Mouse (Mus musculus): ENCODE results near the gene Nufip1. TPM values are rescaled to one million over a fixed set of nuclear protein-coding genes. Genes with fewer than 3 reads are reported as not detected.

Nufip1 gene
- 7.5 and 8.6 TPM in 2 replicates for polyA plus RNA-seq (2015; fragmentation: Nextera tagmentation; extraction: Ambion mirVana)

GRCm38 (mm10) chr14:76110396-76111221 is at the start of gene Nufip1, which contains the start of gene Gpalpp1:
TSS of gene Nufip1 (plus strand) at chr14:76110891.
TSS of gene Gpalpp1 (minus strand) at chr14:76110760.
- Histone ChIP-seq H3K4me2 (replicated peaks; ENCODE audit: low read depth) (peak within 1 kb of the TSS; percentile 86), H3K4me1 (replicated peaks; ENCODE audit: control insufficient read depth, insufficient read depth, low read length) (no peaks in the 10 kb centered on the region), H3K36me3 (ENCODE audit: control insufficient read depth, insufficient read depth) (peaks cover 21% of the 10 kb centered on the region), H3K9me3 (ENCODE audit: control insufficient read depth) (no peaks in the 10 kb centered on the region), H3K4me3 (ENCODE audit: low read depth, low read length) (peak within 1 kb of the TSS; percentile 95), H3K27me3 (replicated peaks; ENCODE audit: control insufficient read depth, insufficient read depth, low read length) (no peaks in the 10 kb centered on the region), H3K27ac (ENCODE audit: low read depth, low read length) (peak within 1 kb of the TSS; percentile 90), H3K9ac (ENCODE audit: low read depth, low read length) (peak within 1 kb of the TSS; percentile 92)
- WGBS, result under 1% methylated on average over 69 of the region's 69 CpGs
- peak; percentile 99 for ATAC-seq
- peak; percentile 26; the same call in 1 of the 2 replicates for TF ChIP-seq CTCF (IDR thresholded peaks at IDR 0.05; ENCODE audit: low read depth)

GRCm38 (mm10) chr14:76067237-76067636 is 43.5 kb upstream of the Nufip1 start:
- no peak overlapping the region for H3K4me3 ChIP-seq (ENCODE audit: low read depth, low read length)
- no peaks in the 10 kb centered on the region for H3K27me3 ChIP-seq (replicated peaks; ENCODE audit: control insufficient read depth, insufficient read depth, low read length)
- H3K4me1 ChIP-seq (replicated peaks; ENCODE audit: control insufficient read depth, insufficient read depth, low read length), result no peaks in the 10 kb centered on the region
- TF ChIP-seq CTCF (IDR thresholded peaks at IDR 0.05; ENCODE audit: low read depth), result no peak
- H3K9ac ChIP-seq (ENCODE audit: low read depth, low read length), result no peak overlapping the region
- no peaks in the 10 kb centered on the region for H3K36me3 ChIP-seq (ENCODE audit: control insufficient read depth, insufficient read depth)
- H3K9me3 ChIP-seq (ENCODE audit: control insufficient read depth), result no peaks in the 10 kb centered on the region
- no peak for ATAC-seq
- no peak overlapping the region for H3K4me2 ChIP-seq (replicated peaks; ENCODE audit: low read depth)
- 74% methylated on average over 1 of the region's 1 CpGs for WGBS
- no peak overlapping the region for H3K27ac ChIP-seq (ENCODE audit: low read depth, low read length)

GRCm38 (mm10) chr14:76068296-76068695 is 42.4 kb upstream of the Nufip1 start:
- H3K4me1 ChIP-seq (replicated peaks; ENCODE audit: control insufficient read depth, insufficient read depth, low read length), result no peaks in the 10 kb centered on the region
- ATAC-seq, result no peak
- no peak for TF ChIP-seq CTCF (IDR thresholded peaks at IDR 0.05; ENCODE audit: low read depth)
- H3K4me3 ChIP-seq (ENCODE audit: low read depth, low read length), result no peak overlapping the region
- no peaks in the 10 kb centered on the region for H3K9me3 ChIP-seq (ENCODE audit: control insufficient read depth)
- H3K27ac ChIP-seq (ENCODE audit: low read depth, low read length), result no peak overlapping the region
- no peaks in the 10 kb centered on the region for H3K36me3 ChIP-seq (ENCODE audit: control insufficient read depth, insufficient read depth)
- H3K9ac ChIP-seq (ENCODE audit: low read depth, low read length), result no peak overlapping the region
- no peaks in the 10 kb centered on the region for H3K27me3 ChIP-seq (replicated peaks; ENCODE audit: control insufficient read depth, insufficient read depth, low read length)
- no peak overlapping the region for H3K4me2 ChIP-seq (replicated peaks; ENCODE audit: low read depth)
- whole genome bisulfite sequencing, result 31% methylated on average over 4 of the region's 4 CpGs

- 81% methylated on average over 4 of the region's 4 CpGs for WGBS
- no peak overlapping the region for H3K9ac ChIP-seq (ENCODE audit: low read depth, low read length)
- no peak overlapping the region for H3K4me3 ChIP-seq (ENCODE audit: low read depth, low read length)
- H3K9me3 ChIP-seq (ENCODE audit: control insufficient read depth), result no peaks in the 10 kb centered on the region
- no peaks in the 10 kb centered on the region for H3K4me1 ChIP-seq (replicated peaks; ENCODE audit: control insufficient read depth, insufficient read depth, low read length)
- no peak overlapping the region for H3K27ac ChIP-seq (ENCODE audit: low read depth, low read length)
- H3K36me3 ChIP-seq (ENCODE audit: control insufficient read depth, insufficient read depth), result no peaks in the 10 kb centered on the region
- no peak overlapping the region for H3K4me2 ChIP-seq (replicated peaks; ENCODE audit: low read depth)
- H3K27me3 ChIP-seq (replicated peaks; ENCODE audit: control insufficient read depth, insufficient read depth, low read length), result no peaks in the 10 kb centered on the region
- no peak for TF ChIP-seq CTCF (IDR thresholded peaks at IDR 0.05; ENCODE audit: low read depth)
- no peak for ATAC-seq
Observed at GRCm38 (mm10) chr14:76069296-76069695, 41.4 kb upstream of the Nufip1 start.

- Histone ChIP-seq H3K9ac (ENCODE audit: low read depth, low read length) (no peak overlapping the region), H3K4me3 (ENCODE audit: low read depth, low read length) (no peak overlapping the region), H3K27ac (ENCODE audit: low read depth, low read length) (no peak overlapping the region), H3K9me3 (ENCODE audit: control insufficient read depth) (no peaks in the 10 kb centered on the region), H3K36me3 (ENCODE audit: control insufficient read depth, insufficient read depth) (no peaks in the 10 kb centered on the region), H3K4me2 (replicated peaks; ENCODE audit: low read depth) (no peak overlapping the region), H3K27me3 (replicated peaks; ENCODE audit: control insufficient read depth, insufficient read depth, low read length) (no peaks in the 10 kb centered on the region), H3K4me1 (replicated peaks; ENCODE audit: control insufficient read depth, insufficient read depth, low read length) (no peaks in the 10 kb centered on the region)
- no peak for ATAC-seq
- TF ChIP-seq CTCF (IDR thresholded peaks at IDR 0.05; ENCODE audit: low read depth), result no peak
- WGBS, result 45% methylated on average over 2 of the region's 2 CpGs
Observed at GRCm38 (mm10) chr14:76072626-76073025, 38.1 kb upstream of the Nufip1 start.

GRCm38 (mm10) chr14:76074206-76074605 is 36.5 kb upstream of the Nufip1 start:
- 83% methylated on average over 1 of the region's 1 CpGs for WGBS
- Histone ChIP-seq H3K9ac (ENCODE audit: low read depth, low read length) (no peak overlapping the region), H3K4me3 (ENCODE audit: low read depth, low read length) (no peak overlapping the region), H3K36me3 (ENCODE audit: control insufficient read depth, insufficient read depth) (no peaks in the 10 kb centered on the region), H3K27me3 (replicated peaks; ENCODE audit: control insufficient read depth, insufficient read depth, low read length) (no peaks in the 10 kb centered on the region), H3K27ac (ENCODE audit: low read depth, low read length) (no peak overlapping the region), H3K4me2 (replicated peaks; ENCODE audit: low read depth) (no peak overlapping the region), H3K4me1 (replicated peaks; ENCODE audit: control insufficient read depth, insufficient read depth, low read length) (no peaks in the 10 kb centered on the region), H3K9me3 (ENCODE audit: control insufficient read depth) (no peaks in the 10 kb centered on the region)
- ATAC-seq, result no peak
- TF ChIP-seq CTCF (IDR thresholded peaks at IDR 0.05; ENCODE audit: low read depth), result no peak
